Mouse (Mus musculus) neural tube, embryonic 14.5 days (tissue): ENCODE data around the gene Msln. TPM values are rescaled to one million over a fixed set of nuclear protein-coding genes. Genes with fewer than 3 reads are reported as not detected.

Source experiments
- microRNA-seq: library from miRNA; unstranded; fragments of <30 nt; microRNA quantifications from one replicate; pipeline ENCODE4, GENCODE M21; 2016
- polyA plus RNA-seq: library from polyadenylated mRNA; unstranded; fragments of >200 nt; fragmentation: Nextera tagmentation; extraction: Ambion mirVana; gene quantifications from 2 replicates; pipeline ENCODE4 v1.2.1, GENCODE M21; 2014

Msln gene
- polyA plus RNA-seq, 1 experiment from 2014 or later = not detected

Small RNA genes lying within 50 kb of the gene (microRNA-seq; reads per million reads assigned to microRNA genes)
- not detected for gene Gm25083
- gene Mir6966 = not detected

Other genes starting within 250 kb of the Msln start
- gene Sox8, start 183.7 kb downstream of the Msln start, polyA plus RNA-seq = 12.8 and 17.5 TPM in 2 replicates
- gene Lmf1, start 175.3 kb downstream of the Msln start, polyA plus RNA-seq = 24.2 and 25.4 TPM in 2 replicates
- gene Gng13, start 37.2 kb downstream of the Msln start, polyA plus RNA-seq = 2.6 and 9.0 TPM in 2 replicates
- gene Chtf18, start 27.0 kb downstream of the Msln start, polyA plus RNA-seq = 2.5 and 2.9 TPM in 2 replicates
- gene Rpusd1, start 26.7 kb downstream of the Msln start, polyA plus RNA-seq = 25.4 and 29.9 TPM in 2 replicates
- not detected in 2 replicates for gene Mslnl, start 18.3 kb downstream of the Msln start, polyA plus RNA-seq
- 25.4 and 25.9 TPM in 2 replicates for gene Narfl, start 19.4 kb upstream of the Msln start, polyA plus RNA-seq
- gene Haghl, start 31.3 kb upstream of the Msln start, polyA plus RNA-seq = 140 and 181 TPM in 2 replicates
- 0.17 and 0.23 TPM in 2 replicates for gene Ccdc78, start 32.2 kb upstream of the Msln start, polyA plus RNA-seq
- 79.9 and 88.4 TPM in 2 replicates for gene Fam173a, start 38.5 kb upstream of the Msln start, polyA plus RNA-seq
- gene AC134908.4, start 41.3 kb upstream of the Msln start, polyA plus RNA-seq = 0.55 TPM in 1 of 2 replicates, not detected in the other
- 7.3 and 14.3 TPM in 2 replicates for gene Metrn, start 42.8 kb upstream of the Msln start, polyA plus RNA-seq
- 35.2 and 39.4 TPM in 2 replicates for gene Fbxl16, start 54.7 kb upstream of the Msln start, polyA plus RNA-seq
- gene Wdr24, start 69.2 kb upstream of the Msln start, polyA plus RNA-seq = 29.5 and 31.8 TPM in 2 replicates
- gene Jmjd8, start 74.5 kb upstream of the Msln start, polyA plus RNA-seq = 36.7 and 46.4 TPM in 2 replicates
- 335 and 351 TPM in 2 replicates for gene Stub1, start 79.0 kb upstream of the Msln start, polyA plus RNA-seq
- 42.0 and 67.6 TPM in 2 replicates for gene Rhbdl1, start 82.9 kb upstream of the Msln start, polyA plus RNA-seq
- 8.2 and 10.6 TPM in 2 replicates for gene Gm20683, start 87.4 kb upstream of the Msln start, polyA plus RNA-seq
- 6.6 and 10.4 TPM in 2 replicates for gene Rhot2, start 90.5 kb upstream of the Msln start, polyA plus RNA-seq
- 10.5 and 12.1 TPM in 2 replicates for gene Wdr90, start 107.1 kb upstream of the Msln start, polyA plus RNA-seq
- 15.7 and 22.4 TPM in 2 replicates for gene Mcrip2, start 114.4 kb upstream of the Msln start, polyA plus RNA-seq
- 65.3 and 73.9 TPM in 2 replicates for gene Mettl26, start 120.7 kb upstream of the Msln start, polyA plus RNA-seq
- gene Wfikkn1, start 126.5 kb upstream of the Msln start, polyA plus RNA-seq = 0.30 and 0.67 TPM in 2 replicates
- 25.1 and 29.6 TPM in 2 replicates for gene Rab40c, start 165.3 kb upstream of the Msln start, polyA plus RNA-seq
- 66.4 and 76.8 TPM in 2 replicates for gene Pigq, start 190.6 kb upstream of the Msln start, polyA plus RNA-seq
- not detected in 2 replicates for gene Nhlrc4, start 190.6 kb upstream of the Msln start, polyA plus RNA-seq
- 0.08 and 0.30 TPM in 2 replicates for gene A930017K11Rik, start 198.2 kb upstream of the Msln start, polyA plus RNA-seq
- gene Capn15, start 231.4 kb upstream of the Msln start, polyA plus RNA-seq = 21.1 and 24.6 TPM in 2 replicates